Mouse (Mus musculus) ES-E14 (cell line): ENCODE measurements around the gene Kctd21.

Experiments used
- CHD2 ChIP-seq: IDR thresholded peaks from 2 replicates; pipeline ENCODE4 v1.6.1; 2014; ENCODE audit warnings: mild to moderate bottlenecking, low read depth, low read length, inconsistent platforms
- HCFC1 ChIP-seq: IDR thresholded peaks from 2 replicates; pipeline ENCODE4 v1.6.1; 2012; ENCODE audit warnings: low read length, inconsistent platforms, borderline replicate concordance; ENCODE audit not compliant: insufficient read depth
- MAFK ChIP-seq: IDR thresholded peaks from 2 replicates; pipeline ENCODE4 v1.6.1; 2014; ENCODE audit warnings: mild to moderate bottlenecking, low read depth, low read length, inconsistent platforms; ENCODE audit not compliant: insufficient read depth
- ZC3H11A ChIP-seq: IDR thresholded peaks from 2 replicates; pipeline ENCODE4 v1.6.1; 2012; ENCODE audit warnings: low read depth, mild to moderate bottlenecking, inconsistent platforms, low read length, borderline replicate concordance
- ZNF384 ChIP-seq: IDR thresholded peaks from 2 replicates; pipeline ENCODE4 v1.6.1; 2012; ENCODE audit warnings: low read depth, low read length, inconsistent platforms

- TF ChIP-seq HCFC1 (no peak), CHD2 (no peak), ZNF384 (no peak), ZC3H11A (no peak), MAFK (no peak)
Measured at GRCm38 (mm10) chr7:97349438-97349837, 17.3 kb downstream of the Kctd21 start.
